Mouse (Mus musculus) kidney, adult 9 months (tissue): ENCODE results near the gene Vmn2r55.
"Not testable (repeated sequence)": the region's sequence is repeated elsewhere in the genome, so short reads cannot be mapped to it uniquely, and the experiment has no call there.

Source experiments
- DNase-seq: peaks from one replicate; pipeline ENCODE4 v3.0.0; 2022

Gene Vmn2r55

GRCm38 (mm10) chr7:12684903-12685302 is at the start of gene Vmn2r55:
TSS of gene Vmn2r55 (minus strand) at chr7:12685003.
- DNase-seq: not testable (repeated sequence)

DNA sequence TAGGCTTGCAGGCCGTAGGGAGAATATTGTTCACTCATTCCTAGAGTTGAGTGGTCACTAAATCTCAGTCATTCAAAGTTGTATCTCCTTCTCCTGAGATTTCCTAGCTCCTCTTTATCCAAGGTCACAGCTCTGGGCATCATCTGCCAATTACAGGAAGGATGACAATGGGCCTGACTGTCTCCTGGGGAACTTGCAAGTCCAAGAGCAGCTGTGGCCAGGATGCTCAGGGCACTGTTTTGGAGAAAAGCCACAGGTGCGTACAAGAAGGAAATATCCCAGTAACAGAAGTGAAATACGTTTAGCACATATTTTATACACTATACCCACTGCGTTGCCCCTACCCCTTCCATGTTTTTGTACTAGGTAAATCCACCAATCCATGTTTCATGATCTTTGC is 44.6 kb downstream of the Vmn2r55 start, which contains the start of gene Vmn2r54:
Vmn2r54 (minus strand) TSS at position 101 of the 400 bp plus-strand sequence.
- DNase-seq: not testable (repeated sequence)

GRCm38 (mm10) chr7:12608688-12609087 is 76.1 kb downstream of the Vmn2r55 start, which contains the start of gene Vmn2r53:
TSS of gene Vmn2r53 (minus strand) at chr7:12608788.
- no peak for DNase-seq
